Mouse (Mus musculus): ENCODE data around the gene Robo2.
A peak's percentile ranks its signal among the peaks of the same experiment; 100 is the strongest.
"Not testable (repeated sequence)": the region's sequence is repeated elsewhere in the genome, so short reads cannot be mapped to it uniquely, and the experiment has no call there.

The Robo2 gene

DNA sequence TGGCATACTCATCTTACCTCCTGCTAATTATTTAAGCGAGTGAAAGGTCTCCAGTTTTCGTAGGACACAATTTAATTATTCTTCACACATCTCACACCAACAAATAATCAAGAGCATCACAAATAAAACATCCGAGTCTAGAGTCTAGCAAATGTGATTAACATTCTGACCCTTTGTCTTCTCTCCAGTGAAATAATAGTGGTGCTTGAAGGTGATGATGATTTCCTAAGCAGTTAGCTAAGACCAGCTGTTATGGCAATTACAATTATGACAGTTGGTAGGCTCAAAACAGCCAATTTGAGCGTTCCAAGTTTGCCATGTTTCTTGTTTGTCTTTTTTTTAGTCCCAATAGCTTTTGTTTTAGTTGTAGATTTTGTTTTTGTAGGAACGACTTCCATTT is 210.9 kb downstream of the Robo2 start:
- DNase-seq (ENCODE audit: low spot score): no peak

DNA sequence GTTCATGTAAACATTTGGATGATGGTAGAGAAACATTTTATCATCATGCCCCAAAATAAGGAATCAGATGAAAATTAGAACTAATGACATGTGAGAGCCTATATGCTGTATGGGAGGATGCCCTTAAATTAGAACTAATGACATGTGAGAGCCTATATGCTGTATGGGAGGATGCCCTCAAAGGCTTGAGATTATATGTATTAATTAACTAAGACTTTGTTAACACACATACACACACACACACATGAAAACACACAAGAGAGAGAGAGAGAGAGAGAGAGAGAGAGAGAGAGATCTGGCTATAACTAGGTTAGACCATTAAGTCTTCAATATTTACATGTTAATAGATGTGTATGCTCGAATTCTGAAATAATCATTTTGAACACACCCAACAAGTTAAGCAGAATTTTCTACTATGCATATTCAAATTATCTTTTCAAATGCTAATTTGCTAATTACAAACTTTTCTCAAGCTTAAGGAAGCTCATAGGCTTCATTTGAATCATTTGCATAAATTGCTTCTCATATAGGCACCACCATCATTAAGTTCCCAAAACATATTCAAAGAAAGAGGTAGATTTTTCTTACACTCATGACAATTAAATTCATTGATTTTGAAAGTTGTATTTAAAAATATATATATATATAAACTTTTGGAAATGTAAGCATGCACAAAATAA is 211.5 kb downstream of the Robo2 start:
- DNase-seq (ENCODE audit: low spot score): no peak

DNA sequence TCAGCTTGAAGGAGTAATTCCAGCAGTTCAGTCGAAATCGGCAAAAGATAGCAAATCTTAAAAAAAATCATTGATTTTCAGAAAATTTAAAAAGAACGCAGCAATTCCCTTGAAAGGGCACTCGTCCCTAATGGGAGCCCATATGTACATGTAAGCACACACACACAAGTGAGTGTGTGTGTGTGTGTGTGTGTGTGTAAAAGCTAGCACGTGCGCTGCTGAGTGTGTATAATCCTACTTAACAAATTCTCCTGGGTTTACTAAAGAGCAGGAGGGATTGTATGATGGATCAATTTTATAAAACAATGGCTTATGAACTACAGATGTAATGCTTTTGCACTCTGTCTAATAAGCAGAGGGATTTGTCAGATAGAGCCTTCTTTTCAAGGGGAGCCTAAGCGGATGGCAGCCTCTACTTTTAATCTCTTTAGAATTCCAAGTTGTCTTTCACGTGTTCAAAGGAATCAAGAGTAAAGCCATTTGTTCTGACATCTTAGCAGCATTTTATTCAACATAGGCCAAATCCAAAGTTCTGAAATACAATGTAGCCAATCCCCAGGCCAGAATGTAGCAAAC is 218.6 kb downstream of the Robo2 start:
- no peak for DNase-seq (ENCODE audit: low spot score)

DNA sequence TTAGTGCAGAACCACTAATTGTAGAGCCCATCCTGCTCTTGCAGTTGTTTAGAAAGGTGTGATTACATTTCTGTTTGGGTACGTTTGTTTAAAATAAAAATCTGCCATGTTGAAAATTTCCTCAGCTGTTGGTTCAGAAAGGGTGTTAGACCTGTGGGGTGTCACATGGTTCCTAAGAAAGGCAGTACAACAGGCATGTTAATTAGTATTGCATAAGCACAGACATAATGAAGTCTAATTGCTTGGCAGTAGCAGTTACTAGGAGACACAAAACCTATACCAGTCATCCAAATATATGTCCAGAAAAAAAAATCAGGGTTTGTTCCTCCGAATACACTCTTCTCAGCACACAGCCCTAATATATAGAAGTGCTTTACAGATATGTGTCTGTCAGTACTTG is 220.0 kb downstream of the Robo2 start:
- DNase-seq (ENCODE audit: low spot score): no peak

DNA sequence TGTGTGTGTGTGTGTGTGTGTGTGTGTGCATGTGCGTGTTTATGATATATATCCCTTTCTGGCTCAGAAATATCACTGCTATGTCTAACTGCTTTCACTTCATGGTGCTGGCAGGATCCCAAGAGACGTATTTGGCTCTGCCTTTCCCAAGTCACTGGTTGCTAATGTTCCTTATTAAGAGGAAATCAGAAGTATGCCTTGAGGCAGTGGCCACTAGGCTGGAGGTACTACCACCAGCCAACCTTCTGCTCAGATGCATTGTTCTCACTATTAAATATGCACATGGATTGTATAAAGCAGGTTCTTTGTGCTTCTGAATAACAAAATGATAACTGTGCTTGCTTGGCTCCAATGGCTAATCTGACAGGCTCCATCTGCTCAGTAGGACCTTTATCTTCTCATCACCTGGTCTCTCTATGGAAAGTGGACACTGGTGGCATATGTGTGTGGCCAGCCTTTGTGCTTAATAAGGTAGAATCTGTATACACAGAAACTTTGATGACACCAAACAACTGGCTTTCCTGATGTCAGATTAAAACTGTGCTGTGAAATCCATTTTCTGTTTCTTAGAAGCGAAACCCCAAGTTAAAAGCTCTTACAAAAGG is 229.0 kb downstream of the Robo2 start:
- DNase-seq (ENCODE audit: low spot score): no peak

DNA sequence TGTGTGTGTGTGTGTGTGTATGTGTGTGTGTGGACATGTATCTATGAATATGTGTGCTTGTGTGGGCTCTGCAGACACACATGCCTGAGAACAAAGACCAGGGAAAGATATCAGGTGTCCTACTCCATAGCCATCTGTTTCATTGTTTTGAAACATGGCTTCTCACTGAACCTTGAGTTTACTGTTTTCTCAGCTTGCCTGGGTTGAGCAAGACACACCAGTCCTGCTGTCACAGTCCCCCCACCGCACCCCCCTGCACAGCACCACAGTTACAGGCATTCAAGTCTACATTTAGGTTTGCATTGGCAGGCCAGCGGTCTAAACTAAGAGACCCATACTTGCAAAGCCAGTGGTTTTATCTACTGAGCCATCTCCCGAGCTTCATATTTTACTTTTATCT is 239.0 kb downstream of the Robo2 start:
- DNase-seq (ENCODE audit: low spot score): no peak

DNA sequence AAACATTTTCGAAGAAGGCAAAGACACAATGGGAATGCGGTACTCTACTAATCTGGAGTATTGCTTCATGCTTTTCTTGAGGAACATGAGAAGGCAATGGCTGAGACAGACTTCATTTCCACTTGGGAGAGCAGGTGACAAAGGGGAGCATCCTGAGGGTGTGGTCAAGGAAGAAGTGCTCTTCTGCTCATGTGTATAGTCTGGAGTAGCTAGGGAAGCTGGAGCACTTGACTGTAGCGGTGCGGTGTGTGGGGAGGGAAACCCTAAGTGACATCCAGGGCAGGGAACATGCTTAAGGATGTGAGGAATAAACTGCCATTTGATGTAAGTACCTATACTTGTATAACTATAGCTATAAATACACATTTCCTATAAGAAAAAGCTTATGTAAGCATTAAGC is 242.0 kb downstream of the Robo2 start:
- no peak for DNase-seq (ENCODE audit: low spot score)

DNA sequence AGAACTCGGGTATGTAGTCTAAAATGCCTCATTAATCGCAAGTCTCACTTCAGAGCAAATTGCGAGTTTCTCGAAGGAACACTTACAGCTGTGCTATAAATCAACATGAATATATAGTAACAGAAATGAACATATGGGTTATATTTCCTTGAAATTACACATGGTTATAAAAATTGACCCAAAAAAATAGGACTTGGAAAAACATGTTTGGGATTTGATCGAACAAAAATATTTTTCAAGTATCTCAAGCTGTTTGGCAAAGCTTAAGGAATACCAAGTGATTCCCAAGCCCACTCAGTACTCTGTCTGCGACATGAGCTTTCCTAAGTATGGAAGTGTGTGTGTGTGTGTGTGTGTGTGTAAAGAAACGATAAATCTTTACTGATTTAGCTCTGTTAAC is 242.5 kb downstream of the Robo2 start:
- DNase-seq (ENCODE audit: low spot score): no peak

DNA sequence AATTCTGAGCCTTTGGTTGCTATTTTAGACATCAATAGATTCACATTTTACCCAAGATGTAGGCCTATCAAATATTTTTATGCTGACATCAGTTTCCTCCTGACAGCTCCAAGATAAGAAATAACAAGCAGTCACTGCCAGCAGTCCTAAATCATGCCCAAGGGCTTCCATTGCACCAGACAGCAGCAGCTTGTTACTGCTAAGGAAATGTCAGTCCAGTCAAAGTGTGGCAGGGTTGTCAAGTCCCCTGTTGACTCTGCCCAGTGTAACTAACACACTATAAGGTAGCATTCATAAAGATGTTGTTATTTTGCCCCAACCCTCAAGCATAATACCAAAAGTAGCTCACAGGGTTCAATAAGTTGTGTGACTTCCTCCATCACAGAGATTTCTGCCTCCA is 243.8 kb downstream of the Robo2 start:
- DNase-seq (ENCODE audit: low spot score): no peak

DNA sequence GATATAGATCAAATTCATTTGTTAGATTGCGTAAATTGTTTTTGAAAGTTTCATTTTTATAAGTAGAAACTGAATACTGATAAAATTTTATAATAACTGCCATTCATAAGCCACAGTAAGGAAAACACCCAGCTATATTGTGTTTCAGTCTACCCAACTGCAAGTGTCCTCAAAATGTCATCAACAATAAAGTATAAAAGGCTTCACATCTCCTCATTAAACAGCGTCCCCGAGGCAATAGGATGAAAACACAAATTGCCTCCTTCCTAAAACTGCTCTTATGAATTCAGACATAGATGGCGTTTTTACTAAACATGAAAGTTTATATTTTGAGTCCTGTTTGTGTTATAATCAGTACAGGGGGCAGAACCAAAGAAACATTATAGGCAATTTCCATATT is 249.6 kb downstream of the Robo2 start:
- DNase-seq (ENCODE audit: low spot score): no peak

DNA sequence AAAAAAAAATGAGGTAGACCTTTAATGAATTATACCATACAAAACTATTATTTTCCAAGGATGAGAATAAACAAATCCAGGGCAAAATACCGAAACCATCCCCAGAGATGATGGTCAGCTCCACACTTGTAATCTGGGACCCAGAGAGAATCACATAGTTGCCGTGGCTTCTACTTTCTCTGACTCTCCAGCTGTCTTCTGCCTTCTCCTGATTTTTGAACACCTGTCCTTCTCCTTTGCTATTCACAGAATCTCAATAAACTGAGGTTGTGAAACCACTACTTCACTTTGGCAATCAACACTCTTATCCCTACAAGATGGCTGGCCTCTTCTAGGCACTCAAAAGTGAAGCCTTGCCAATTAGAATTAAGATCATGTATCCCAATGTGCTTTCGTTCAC is 252.4 kb downstream of the Robo2 start:
- no peak for DNase-seq (ENCODE audit: low spot score)

DNA sequence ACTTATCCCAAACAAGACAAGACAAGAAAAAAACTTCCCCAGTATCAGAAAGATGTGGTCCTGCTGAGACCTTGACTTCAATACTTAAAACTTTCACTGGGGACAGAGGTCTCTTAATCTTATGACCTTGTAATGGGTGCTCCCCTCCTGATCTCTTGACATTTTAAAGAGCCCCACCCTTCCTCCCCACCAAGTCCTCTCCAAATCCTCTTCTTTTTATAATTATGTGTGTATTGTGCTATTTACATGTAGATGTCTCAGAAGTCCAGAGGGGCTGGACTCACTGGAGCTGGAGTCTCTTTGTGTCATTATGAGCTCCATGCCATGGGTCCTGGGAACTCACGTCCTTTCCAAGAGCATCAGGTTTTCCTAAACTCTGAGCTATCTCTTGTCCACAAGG is 275.4 kb downstream of the Robo2 start:
- DNase-seq (ENCODE audit: low spot score): no peak

DNA sequence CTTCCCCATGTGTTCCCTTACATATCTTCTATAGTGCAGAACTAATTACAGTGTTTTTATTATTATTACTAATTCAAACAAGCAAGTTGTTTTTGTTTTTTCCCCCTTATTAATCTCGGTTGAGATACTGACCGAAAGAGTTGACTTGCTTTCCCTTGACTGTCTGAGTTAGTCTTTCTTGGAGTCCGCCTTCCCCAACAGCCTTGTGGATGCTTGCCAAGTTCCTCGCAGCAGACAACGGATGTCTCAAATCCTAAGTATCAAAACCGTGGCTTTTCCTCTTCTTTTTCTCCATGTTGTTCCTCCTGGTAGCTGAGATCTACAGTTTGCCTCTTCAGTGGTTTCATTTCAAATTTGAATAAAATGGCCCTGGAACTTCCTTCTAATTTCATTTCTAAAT is 278.8 kb downstream of the Robo2 start:
- DNase-seq (ENCODE audit: low spot score): peak; percentile 1

DNA sequence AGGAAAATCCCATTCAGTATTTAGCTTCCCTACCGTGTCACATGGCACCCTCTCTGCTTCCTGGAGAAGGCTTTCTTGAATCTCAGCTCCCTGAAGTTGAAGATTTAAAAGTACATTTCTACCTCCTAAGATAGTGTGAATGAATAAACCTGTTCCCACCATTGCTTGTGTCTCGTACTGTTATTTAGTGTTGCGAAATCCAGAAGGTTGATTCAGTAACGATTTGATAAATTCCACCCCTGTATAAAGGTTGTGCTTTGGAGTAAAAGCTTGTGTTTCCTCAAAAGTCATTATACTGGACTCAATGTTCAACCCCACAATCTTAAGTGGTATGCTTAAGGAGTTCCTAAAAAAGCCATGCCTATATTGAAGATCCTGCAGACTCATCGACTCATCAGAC is 280.3 kb downstream of the Robo2 start:
- no peak for DNase-seq (ENCODE audit: low spot score)

DNA sequence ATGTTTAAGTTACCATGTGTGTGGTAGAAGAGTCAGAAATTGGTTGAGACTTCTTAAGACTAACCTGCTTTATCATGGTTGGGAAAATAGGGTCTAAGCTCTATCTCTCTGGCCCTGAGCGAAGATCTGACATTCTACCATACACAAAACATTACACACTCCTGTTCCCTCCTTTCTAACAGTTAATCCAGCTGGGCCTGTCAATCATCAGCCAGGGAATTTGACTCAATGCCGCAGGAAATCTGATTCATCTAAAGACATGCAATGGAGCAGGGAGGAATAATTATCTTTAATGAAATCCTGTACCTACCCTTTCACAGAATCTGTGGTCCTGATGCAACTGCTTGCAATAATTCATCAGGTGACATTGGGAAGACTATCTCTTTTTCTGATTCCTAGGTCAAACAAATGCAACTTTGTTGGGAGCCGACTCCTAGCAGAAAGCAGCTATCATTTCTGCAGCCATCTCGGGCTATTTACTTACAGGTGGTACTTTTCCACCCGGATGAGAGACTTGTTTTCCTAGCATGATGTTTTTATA is 283.1 kb downstream of the Robo2 start:
- no peak for DNase-seq (ENCODE audit: low spot score)

DNA sequence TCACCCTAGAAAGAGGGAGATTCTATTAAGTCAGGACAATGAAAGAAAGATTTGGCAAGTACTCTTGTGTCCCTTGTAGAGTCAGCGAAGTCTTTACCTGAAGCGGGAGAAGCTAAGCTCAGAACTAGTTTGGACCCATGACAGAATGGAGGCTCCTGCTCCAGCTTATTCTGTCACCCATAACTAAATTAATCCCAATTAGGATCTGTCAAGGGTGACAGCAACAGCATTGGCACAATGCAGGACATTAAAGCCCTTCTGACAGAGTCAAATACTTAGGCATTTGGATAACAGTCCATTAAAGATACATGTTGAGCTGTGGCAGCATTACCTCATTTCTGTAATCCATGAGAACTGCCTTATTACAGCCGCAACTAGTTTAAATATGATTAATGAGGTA is 298.5 kb downstream of the Robo2 start:
- no peak for DNase-seq (ENCODE audit: low spot score)

DNA sequence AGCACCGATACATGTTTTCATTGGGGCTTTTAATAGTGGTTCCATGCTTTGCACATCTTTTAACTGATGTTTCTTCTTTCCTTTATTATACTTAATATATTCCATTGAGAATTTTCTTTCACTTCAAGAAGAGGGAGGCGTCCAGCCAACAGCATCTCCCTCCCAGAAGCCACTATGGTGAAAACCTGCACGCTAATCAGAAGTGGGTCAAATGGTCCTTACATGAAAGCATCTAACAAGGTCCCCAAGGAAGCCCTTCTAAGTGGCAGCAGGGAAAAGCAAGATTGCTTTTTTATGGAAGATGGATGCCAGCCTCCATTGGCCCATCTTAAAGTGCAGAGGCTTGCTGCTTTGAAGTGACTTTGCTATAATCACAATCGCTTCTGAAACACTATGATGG is 300.5 kb downstream of the Robo2 start:
- DNase-seq (ENCODE audit: low spot score): no peak

DNA sequence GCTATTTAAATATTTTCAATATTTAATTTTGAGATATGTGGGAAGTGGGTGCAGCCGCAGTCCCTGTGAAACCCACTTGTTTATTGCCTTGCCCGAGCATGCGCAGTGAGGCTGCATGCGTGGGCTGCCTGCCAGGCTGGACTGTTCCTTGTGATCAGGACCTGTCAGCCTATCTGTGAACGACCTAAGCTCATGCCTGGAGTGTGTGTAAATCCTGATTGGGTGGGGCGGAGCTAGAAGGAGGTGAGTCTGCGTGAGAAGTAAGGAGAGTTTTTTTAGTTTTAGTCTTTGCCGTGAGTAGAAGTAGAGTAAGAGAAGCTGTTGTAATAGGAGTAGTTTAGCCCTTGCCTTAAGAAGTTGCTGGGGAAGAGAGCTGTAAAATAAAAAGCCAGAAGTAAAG is 307.2 kb downstream of the Robo2 start:
- not testable (repeated sequence) for DNase-seq (ENCODE audit: low spot score)

DNA sequence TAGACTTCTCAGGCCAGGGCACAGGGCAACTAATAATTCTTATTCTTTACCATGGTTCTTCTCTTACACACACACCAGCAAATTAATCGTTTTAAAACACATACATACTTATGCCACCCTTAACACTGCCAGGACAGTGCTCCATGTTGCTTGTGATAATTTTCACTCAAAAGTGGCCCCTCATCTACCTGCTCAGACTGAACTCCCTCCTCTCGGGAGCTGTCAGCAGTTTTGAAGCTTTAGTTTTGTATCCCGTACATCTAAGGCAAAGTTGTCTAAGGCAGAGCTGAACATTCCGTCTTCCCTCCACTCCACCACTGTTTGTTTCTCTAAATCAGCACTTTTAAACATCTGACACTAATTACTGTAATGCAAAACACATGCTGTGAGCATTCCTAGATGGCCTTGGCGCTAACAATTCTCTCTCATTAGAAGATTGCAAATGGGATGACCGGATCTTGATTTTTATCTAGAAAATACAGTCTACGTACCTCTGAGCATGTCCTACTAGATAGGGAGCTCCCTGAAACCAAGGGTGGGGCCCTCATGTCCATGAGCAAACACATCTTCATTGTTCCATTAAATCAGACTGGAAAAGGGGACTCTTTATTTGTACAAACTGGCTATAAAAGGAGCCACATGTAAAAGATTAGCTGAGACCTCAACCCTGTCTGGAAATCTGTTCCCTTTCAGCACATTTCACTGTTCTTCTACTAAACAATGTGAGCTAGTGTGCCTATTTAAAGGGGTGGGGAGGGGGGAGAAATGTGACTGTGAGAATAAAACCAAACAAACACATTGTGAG is 318.4 kb downstream of the Robo2 start:
- no peak for DNase-seq (ENCODE audit: low spot score)

DNA sequence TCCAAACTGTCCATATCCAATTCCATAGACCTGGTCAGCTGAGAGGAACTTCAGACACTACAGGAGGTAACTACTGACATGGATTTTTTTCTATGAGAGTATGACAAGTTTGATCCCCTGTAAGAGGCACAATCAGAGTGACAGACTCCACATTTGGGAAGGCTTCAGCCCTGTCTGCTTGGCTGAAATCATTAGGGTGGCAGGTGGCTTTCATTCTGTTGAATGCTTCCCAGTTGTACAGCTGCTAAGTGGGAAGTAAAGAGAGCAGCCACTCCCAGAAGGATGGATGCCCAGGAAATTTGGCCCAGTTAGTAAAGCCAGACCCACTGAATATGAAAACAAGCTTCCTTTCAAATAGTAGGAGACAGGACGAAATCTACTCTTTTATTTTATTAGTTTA is 321.7 kb downstream of the Robo2 start:
- DNase-seq (ENCODE audit: low spot score): no peak

DNA sequence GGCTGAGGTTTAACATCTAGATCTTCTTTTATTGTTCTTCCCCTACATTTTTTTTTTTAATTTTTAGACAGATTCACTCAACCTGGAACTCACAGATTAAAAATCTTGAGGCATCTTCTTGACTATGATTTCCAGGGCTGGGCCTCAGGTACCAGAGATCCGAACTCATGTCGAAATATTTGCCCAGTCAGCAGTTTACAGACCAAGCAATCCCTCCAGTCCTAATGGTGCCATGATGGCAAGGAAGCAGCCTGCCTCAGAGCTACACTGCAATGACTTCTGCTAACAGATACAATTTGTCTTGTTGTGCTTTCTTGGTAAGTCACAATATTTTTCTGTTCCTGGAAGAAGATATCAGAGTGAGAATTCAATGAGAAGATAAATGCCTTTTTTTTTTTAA is 327.4 kb downstream of the Robo2 start:
- no peak for DNase-seq (ENCODE audit: low spot score)

DNA sequence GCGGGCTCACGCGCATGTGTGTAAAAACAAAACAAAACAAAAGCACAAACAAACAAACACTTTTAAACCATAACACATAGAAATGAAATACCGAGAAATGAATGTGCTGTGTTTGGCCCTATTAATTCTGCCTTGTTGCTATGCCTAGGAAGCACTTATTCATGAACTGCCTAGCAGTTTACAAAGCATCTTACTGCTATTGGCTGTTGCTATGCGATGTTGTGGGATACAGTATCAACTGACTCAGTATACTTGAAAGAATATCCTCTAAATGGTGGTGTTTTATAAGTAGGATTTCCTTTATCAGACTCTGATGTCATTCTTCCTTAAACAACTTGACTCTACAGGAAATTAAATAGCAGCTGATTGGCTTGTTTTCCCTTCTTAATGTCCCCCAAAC is 339.0 kb downstream of the Robo2 start:
- no peak for DNase-seq (ENCODE audit: low spot score)

DNA sequence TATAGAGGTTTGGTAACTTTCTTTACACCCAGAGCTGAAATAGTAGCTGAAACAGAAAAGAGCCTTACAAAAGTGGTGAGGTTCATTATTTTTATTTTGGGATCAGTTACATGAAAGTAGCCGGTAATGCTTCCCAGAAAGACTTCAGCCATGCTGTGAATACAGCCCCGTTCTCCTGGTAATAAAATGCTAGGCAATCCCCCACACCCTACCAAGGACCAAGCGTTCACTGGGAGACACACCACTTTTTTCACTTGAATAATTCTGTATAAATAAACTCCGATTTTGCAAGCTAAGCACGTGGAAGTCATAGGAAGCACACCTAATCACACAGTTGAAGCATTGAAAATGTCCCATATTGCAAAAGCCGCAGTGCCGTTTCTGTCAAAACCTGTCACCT is 341.0 kb downstream of the Robo2 start:
- no peak for DNase-seq (ENCODE audit: low spot score)
